Mouse (Mus musculus): ENCODE measurements around the gene Ncoa4. TPM values are rescaled to one million over a fixed set of nuclear protein-coding genes. Genes with fewer than 3 reads are reported as not detected.
A peak's percentile ranks its signal among the peaks of the same experiment; 100 is the strongest.
"Not testable (repeated sequence)": the region's sequence is repeated elsewhere in the genome, so short reads cannot be mapped to it uniquely, and the experiment has no call there.

Ncoa4 gene
- polyA plus RNA-seq, 2 experiments, result 45.6 to 113 TPM

GRCm38 (mm10) chr14:32183846-32184245 is 24.2 kb downstream of the Ncoa4 start:
- no peaks in the 10 kb centered on the region for H3K4me1 ChIP-seq (ENCODE audit: control insufficient read depth, insufficient read depth, low read length)
- peaks cover 87% of the 10 kb centered on the region for H3K36me3 ChIP-seq (ENCODE audit: control insufficient read depth, insufficient read depth, low read length)

GRCm38 (mm10) chr14:32190627-32191391 is 31.1 kb downstream of the Ncoa4 start:
- Histone ChIP-seq H3K4me2 (replicated peaks; ENCODE audit: low read depth, low read length, severe bottlenecking) (no peak overlapping the region), H3K4me1 (ENCODE audit: control insufficient read depth, insufficient read depth, low read length) (no peaks in the 10 kb centered on the region), H3K4me3 (replicated peaks; ENCODE audit: low read length) (no peak overlapping the region), H3K9me3 (ENCODE audit: control insufficient read depth, low read length) (no peaks in the 10 kb centered on the region), H3K36me3 (ENCODE audit: control insufficient read depth, insufficient read depth, low read length) (peaks cover 68% of the 10 kb centered on the region), H3K27ac (replicated peaks; ENCODE audit: low read depth, low read length) (no peak overlapping the region), H3K9ac (ENCODE audit: low read depth, low read length, severe bottlenecking) (no peak overlapping the region), H3K27me3 (ENCODE audit: control insufficient read depth, insufficient read depth, low read length) (no peaks in the 10 kb centered on the region)
- 93% methylated on average over 6 of the region's 6 CpGs for WGBS
- TF ChIP-seq POLR2A (IDR thresholded peaks at IDR 0.05; ENCODE audit: borderline replicate concordance, extremely low read depth, insufficient read depth, insufficient read length), result no peak
- DNase-seq (ENCODE audit: low spot score) (no peak), ATAC-seq (ENCODE audit: low FRiP score, low read depth) (no peak)

More at GRCm38 (mm10) chr14:32183846-32184245, 24.2 kb downstream of the Ncoa4 start:
- WGBS, result 89% methylated on average over 4 of the region's 4 CpGs
- H3K4me3 ChIP-seq (replicated peaks; ENCODE audit: low read length), result no peak overlapping the region
- ATAC-seq (ENCODE audit: low FRiP score, low read depth) (no peak), DNase-seq (ENCODE audit: low spot score) (no peak)
- no peak overlapping the region for H3K9ac ChIP-seq (ENCODE audit: low read depth, low read length, severe bottlenecking)
- H3K9me3 ChIP-seq (ENCODE audit: control insufficient read depth, low read length), result no peaks in the 10 kb centered on the region
- no peak for TF ChIP-seq POLR2A (IDR thresholded peaks at IDR 0.05; ENCODE audit: borderline replicate concordance, extremely low read depth, insufficient read depth, insufficient read length)
- H3K27ac ChIP-seq (replicated peaks; ENCODE audit: low read depth, low read length), result no peak overlapping the region
- no peak overlapping the region for H3K4me2 ChIP-seq (replicated peaks; ENCODE audit: low read depth, low read length, severe bottlenecking)
- no peaks in the 10 kb centered on the region for H3K27me3 ChIP-seq (ENCODE audit: control insufficient read depth, insufficient read depth, low read length)

GRCm38 (mm10) chr14:32191926-32192325 is 32.3 kb downstream of the Ncoa4 start:
- no peak for TF ChIP-seq POLR2A (IDR thresholded peaks at IDR 0.05; ENCODE audit: borderline replicate concordance, extremely low read depth, insufficient read depth, insufficient read length)
- H3K4me2 ChIP-seq (replicated peaks; ENCODE audit: low read depth, low read length, severe bottlenecking), result no peak overlapping the region
- no peak overlapping the region for H3K4me3 ChIP-seq (replicated peaks; ENCODE audit: low read length)
- no peak for DNase-seq (ENCODE audit: low spot score)
- no peak for ATAC-seq (ENCODE audit: low FRiP score, low read depth)
- no peak overlapping the region for H3K9ac ChIP-seq (ENCODE audit: low read depth, low read length, severe bottlenecking)
- H3K27me3 ChIP-seq (ENCODE audit: control insufficient read depth, insufficient read depth, low read length), result no peaks in the 10 kb centered on the region
- H3K27ac ChIP-seq (replicated peaks; ENCODE audit: low read depth, low read length), result no peak overlapping the region
- no peaks in the 10 kb centered on the region for H3K9me3 ChIP-seq (ENCODE audit: control insufficient read depth, low read length)
- peaks cover 63% of the 10 kb centered on the region for H3K36me3 ChIP-seq (ENCODE audit: control insufficient read depth, insufficient read depth, low read length)
- WGBS, result 91% methylated on average over 5 of the region's 5 CpGs
- H3K4me1 ChIP-seq (ENCODE audit: control insufficient read depth, insufficient read depth, low read length), result no peaks in the 10 kb centered on the region

GRCm38 (mm10) chr14:32192437-32192836 is 32.8 kb downstream of the Ncoa4 start:
- DNase-seq (ENCODE audit: low spot score) (peak; percentile 59), ATAC-seq (ENCODE audit: low FRiP score, low read depth) (no peak)
- Histone ChIP-seq H3K36me3 (ENCODE audit: control insufficient read depth, insufficient read depth, low read length) (peaks cover 63% of the 10 kb centered on the region), H3K9me3 (ENCODE audit: control insufficient read depth, low read length) (no peaks in the 10 kb centered on the region), H3K9ac (ENCODE audit: low read depth, low read length, severe bottlenecking) (no peak overlapping the region), H3K4me3 (replicated peaks; ENCODE audit: low read length) (no peak overlapping the region), H3K27me3 (ENCODE audit: control insufficient read depth, insufficient read depth, low read length) (no peaks in the 10 kb centered on the region), H3K4me2 (replicated peaks; ENCODE audit: low read depth, low read length, severe bottlenecking) (no peak overlapping the region), H3K27ac (replicated peaks; ENCODE audit: low read depth, low read length) (no peak overlapping the region), H3K4me1 (ENCODE audit: control insufficient read depth, insufficient read depth, low read length) (no peaks in the 10 kb centered on the region)
- no peak for TF ChIP-seq POLR2A (IDR thresholded peaks at IDR 0.05; ENCODE audit: borderline replicate concordance, extremely low read depth, insufficient read depth, insufficient read length)
- 55% methylated on average over 3 of the region's 3 CpGs for WGBS

GRCm38 (mm10) chr14:32193557-32193956 is 33.9 kb downstream of the Ncoa4 start:
- not testable (repeated sequence) for ATAC-seq (ENCODE audit: low FRiP score, low read depth); H3K9me3 ChIP-seq (ENCODE audit: control insufficient read depth, low read length); H3K27me3 ChIP-seq (ENCODE audit: control insufficient read depth, insufficient read depth, low read length); H3K4me2 ChIP-seq (replicated peaks; ENCODE audit: low read depth, low read length, severe bottlenecking); H3K4me1 ChIP-seq (ENCODE audit: control insufficient read depth, insufficient read depth, low read length); DNase-seq (ENCODE audit: low spot score); H3K9ac ChIP-seq (ENCODE audit: low read depth, low read length, severe bottlenecking); H3K27ac ChIP-seq (replicated peaks; ENCODE audit: low read depth, low read length); H3K4me3 ChIP-seq (replicated peaks; ENCODE audit: low read length)
- WGBS, result 81% methylated on average over 5 of the region's 5 CpGs
- peaks cover 62% of the 10 kb centered on the region for H3K36me3 ChIP-seq (ENCODE audit: control insufficient read depth, insufficient read depth, low read length)
